Mouse (Mus musculus) ES-E14 (cell line): ENCODE data around the gene Marc2.

Source experiments
- CHD2 ChIP-seq: IDR thresholded peaks from 2 replicates; pipeline ENCODE4 v1.6.1; 2014; ENCODE audit warnings: mild to moderate bottlenecking, low read depth, low read length, inconsistent platforms
- ZNF384 ChIP-seq: IDR thresholded peaks from 2 replicates; pipeline ENCODE4 v1.6.1; 2012; ENCODE audit warnings: low read depth, low read length, inconsistent platforms

DNA sequence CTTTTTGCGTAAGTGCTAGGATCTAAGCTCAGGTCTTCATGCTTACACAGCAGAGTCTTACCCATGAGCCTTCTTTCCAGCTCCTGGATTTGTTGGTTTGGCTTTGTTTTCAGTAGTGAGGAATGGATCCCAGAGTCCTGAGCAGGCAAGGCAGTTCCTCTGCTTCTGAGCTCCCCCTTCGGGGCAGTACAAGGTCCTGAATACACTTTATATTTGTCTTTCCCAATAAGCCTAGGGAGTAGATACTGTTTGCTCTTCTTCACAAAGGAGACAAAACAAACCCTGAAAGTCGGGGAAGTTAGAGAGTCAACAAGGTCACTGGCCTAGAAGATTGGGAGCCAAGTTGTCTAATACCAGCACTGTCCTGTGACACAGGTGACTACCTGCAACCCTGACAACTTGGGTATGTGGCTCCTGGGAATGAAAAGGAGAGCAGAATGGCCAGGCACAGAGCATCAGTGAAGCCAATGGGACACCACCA, 21.4 kb upstream of the Marc2 start:
- no peak for TF ChIP-seq ZNF384
- TF ChIP-seq CHD2 = no peak
